Mouse (Mus musculus) midbrain, embryonic 16.5 days (tissue): ENCODE measurements around the gene Dnajc2. TPM values are rescaled to one million over a fixed set of nuclear protein-coding genes. Genes with fewer than 3 reads are reported as not detected.
A peak's percentile ranks its signal among the peaks of the same experiment; 100 is the strongest.

ENCODE experiments used
- ATAC-seq: fragments of 200-750 bp; cut with Nextera tagmentation; 2 replicates; pipeline ENCODE4 v1.8.0; 2017; ENCODE audit warnings: moderate TSS enrichment
- H3K27ac ChIP-seq: fragments of 300-500 bp; sonication (generic); 2 replicates; pipeline ENCODE4 v1.5.1; 2014; ENCODE audit warnings: mild to moderate bottlenecking, low read length, mixed read lengths
- H3K27me3 ChIP-seq: fragments of 300-500 bp; sonication (generic); 2 replicates; pipeline ENCODE4 v1.6.1; 2014; ENCODE audit warnings: low read depth, low read length, mixed read lengths; ENCODE audit not compliant: control insufficient read depth, insufficient read depth
- H3K36me3 ChIP-seq: fragments of 300-500 bp; sonication (generic); 2 replicates; pipeline ENCODE4 v1.6.1; 2014; ENCODE audit warnings: mild to moderate bottlenecking, low read length, moderate library complexity, mixed read lengths; ENCODE audit not compliant: control insufficient read depth, insufficient read depth
- H3K4me1 ChIP-seq: fragments of 300-500 bp; sonication (generic); 2 replicates; pipeline ENCODE4 v1.6.1; 2014; ENCODE audit warnings: mild to moderate bottlenecking, low read length, mixed read lengths; ENCODE audit not compliant: control insufficient read depth, insufficient read depth
- H3K4me2 ChIP-seq: fragments of 300-500 bp; sonication (generic); 2 replicates; pipeline ENCODE4 v1.6.1; 2014; ENCODE audit warnings: mild to moderate bottlenecking, low read length, mixed read lengths
- H3K4me3 ChIP-seq: fragments of 300-500 bp; sonication (generic); 2 replicates; pipeline ENCODE4 v1.5.1; 2014; ENCODE audit warnings: low read depth, mild to moderate bottlenecking, low read length, moderate library complexity, mixed read lengths
- H3K9ac ChIP-seq: fragments of 300-500 bp; sonication (generic); 2 replicates; pipeline ENCODE4 v1.6.1; 2014; ENCODE audit warnings: low read depth, low read length, mixed read lengths
- H3K9me3 ChIP-seq: fragments of 300-500 bp; sonication (generic); replicated peaks from 2 replicates; pipeline ENCODE4 v1.6.1; 2014; ENCODE audit warnings: mild to moderate bottlenecking, low read length, mixed read lengths; ENCODE audit not compliant: control insufficient read depth, poor library complexity, severe bottlenecking
- WGBS: fragments of 180-500 bp; shearing (Covaris S2); extraction: QIAGEN DNeasy Blood & Tissue Kit; methylation state at CpG from one replicate; pipeline ENCODE4 v1.1.7; 2014; 5-methylcytosine and 5-hydroxymethylcytosine counted together
- polyA plus RNA-seq: library from polyadenylated mRNA; unstranded; fragments of >200 nt; fragmentation: Nextera tagmentation; extraction: Ambion mirVana; gene quantifications from 2 replicates; pipeline ENCODE4 v1.2.1, GENCODE M21; 2015

The Dnajc2 gene
- polyA plus RNA-seq, 1 experiment from 2014 or later, result 67.6 TPM

DNA sequence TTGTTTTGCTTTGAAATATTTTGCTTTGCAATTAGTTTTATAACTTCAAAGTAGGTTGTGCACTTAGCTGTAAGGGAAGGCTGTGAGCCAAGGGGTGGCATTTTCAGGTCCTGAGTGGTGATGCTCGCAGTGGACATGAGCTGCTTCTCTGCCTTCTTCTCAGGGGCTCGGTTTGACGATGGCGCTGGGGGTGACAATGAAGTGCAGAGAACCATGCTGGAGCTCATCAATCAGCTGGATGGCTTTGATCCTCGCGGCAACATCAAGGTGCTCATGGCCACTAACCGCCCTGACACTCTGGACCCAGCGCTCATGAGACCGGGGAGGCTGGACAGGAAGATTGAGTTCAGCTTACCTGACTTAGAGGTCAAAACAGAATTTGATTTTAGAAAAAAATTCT lies 17.9 kb upstream of the Dnajc2 start:
- no peak overlapping the region for H3K4me2 ChIP-seq
- H3K4me1 ChIP-seq, result no peaks in the 10 kb centered on the region
- H3K27ac ChIP-seq, result no peak overlapping the region
- no peak overlapping the region for H3K9ac ChIP-seq
- no peaks in the 10 kb centered on the region for H3K9me3 ChIP-seq
- no peaks in the 10 kb centered on the region for H3K27me3 ChIP-seq
- peaks cover 41% of the 10 kb centered on the region for H3K36me3 ChIP-seq
- no peak overlapping the region for H3K4me3 ChIP-seq
- no peak for ATAC-seq
- 93% methylated on average over 9 of the region's 9 CpGs for WGBS

DNA sequence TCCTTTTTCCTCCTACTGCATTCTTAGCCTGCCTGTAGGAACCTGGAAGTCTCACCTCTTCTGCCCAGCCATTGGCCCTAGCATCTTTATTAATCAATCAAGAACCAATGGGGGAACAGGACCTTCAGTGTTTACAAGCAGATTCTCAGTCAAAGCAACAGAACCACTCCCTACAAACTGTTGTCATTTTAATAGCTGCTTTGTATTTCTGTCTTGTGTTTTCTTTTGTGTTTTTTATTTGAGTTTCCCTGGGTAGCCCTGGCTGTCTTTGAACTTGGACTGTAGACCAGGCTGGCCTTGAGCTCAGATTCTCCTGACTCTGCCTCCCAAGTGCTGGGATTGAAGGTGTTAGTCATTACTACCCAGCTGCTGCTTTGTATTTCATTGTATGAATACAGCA lies 7.1 kb upstream of the Dnajc2 start:
- peaks cover 26% of the 10 kb centered on the region for H3K4me1 ChIP-seq
- H3K4me2 ChIP-seq, result no peak overlapping the region
- ATAC-seq, result no peak
- no peak overlapping the region for H3K4me3 ChIP-seq
- H3K9me3 ChIP-seq, result no peaks in the 10 kb centered on the region
- H3K27ac ChIP-seq, result no peak overlapping the region
- no peaks in the 10 kb centered on the region for H3K27me3 ChIP-seq
- peaks cover 13% of the 10 kb centered on the region for H3K36me3 ChIP-seq
- H3K9ac ChIP-seq, result no peak overlapping the region

DNA sequence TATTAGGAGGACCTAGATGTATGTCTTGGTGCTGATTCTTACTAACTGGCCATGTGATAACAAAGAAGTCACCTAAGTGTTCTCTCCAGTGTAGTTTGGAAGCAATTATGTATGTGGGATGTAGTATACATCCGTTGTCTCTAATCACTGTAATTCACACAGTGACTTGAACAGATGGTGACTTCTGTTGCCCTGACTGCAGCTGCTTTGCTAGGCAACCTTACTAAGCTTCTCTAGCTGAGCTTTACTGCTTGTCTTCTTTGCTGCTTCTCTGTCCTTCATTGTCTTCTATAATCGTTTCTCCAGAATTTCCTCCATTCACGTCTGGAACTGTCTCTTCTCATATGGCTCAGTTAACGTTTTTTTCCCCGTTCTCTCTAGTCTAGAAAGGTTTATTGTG lies 4.0 kb upstream of the Dnajc2 start:
- no peaks in the 10 kb centered on the region for H3K27me3 ChIP-seq
- H3K27ac ChIP-seq, result no peak overlapping the region
- no peak overlapping the region for H3K4me2 ChIP-seq
- WGBS, result 59% methylated on average over 5 of the region's 5 CpGs
- H3K9ac ChIP-seq, result 0 out of 2 replicates have a peak overlapping the region, but pooled peaks have one; percentile 14
- no peak overlapping the region for H3K4me3 ChIP-seq
- no peaks in the 10 kb centered on the region for H3K36me3 ChIP-seq
- H3K9me3 ChIP-seq, result no peaks in the 10 kb centered on the region
- no peak for ATAC-seq
- H3K4me1 ChIP-seq, result peaks cover 31% of the 10 kb centered on the region

DNA sequence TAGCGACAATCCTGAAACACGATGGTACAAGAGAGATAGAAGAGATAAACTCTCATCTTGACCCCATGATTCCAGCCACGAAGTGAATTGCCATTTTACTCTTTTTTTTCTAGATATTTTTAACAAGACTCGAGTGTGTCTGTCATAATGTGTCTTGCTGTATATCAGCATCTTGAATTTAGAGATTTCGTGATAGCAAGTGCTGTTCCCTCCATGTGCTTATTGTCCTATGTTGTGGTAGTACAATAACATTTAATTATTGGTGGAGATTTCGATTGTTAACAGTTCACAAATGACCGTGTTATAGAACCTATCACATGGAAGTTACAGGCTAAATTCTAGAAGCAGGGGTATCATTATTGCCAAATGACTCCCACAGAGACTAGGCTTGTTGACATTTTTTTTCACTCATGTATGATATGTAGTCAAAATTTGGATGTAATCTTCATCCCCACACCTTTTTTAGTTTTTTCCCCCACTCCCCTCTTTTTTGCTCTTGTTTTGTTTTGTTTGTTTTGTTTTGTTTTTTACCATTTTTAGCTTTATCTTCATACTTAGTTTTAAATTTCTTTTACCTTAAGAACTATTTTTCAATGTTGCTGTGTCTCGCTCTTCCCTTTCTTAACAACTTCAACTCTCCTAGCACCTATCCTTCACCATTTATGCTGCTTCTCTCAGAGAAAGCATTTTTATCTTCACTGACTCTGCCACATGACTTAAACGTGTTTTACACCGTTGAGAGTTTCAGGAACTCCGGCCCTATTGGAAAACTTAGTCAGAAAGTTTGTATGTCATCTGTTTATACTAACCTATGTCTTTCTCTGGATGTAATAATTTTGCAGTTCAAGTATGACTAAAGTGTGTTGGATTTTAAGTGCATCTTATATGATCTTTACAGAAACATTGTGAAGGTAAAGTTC lies 2.4 kb upstream of the Dnajc2 start:
- Histone ChIP-seq H3K9ac (peak overlapping the region; percentile 92), H3K4me2 (peak overlapping the region; percentile 78), H3K27ac (peak overlapping the region; percentile 90), H3K27me3 (no peaks in the 10 kb centered on the region), H3K9me3 (no peaks in the 10 kb centered on the region), H3K4me1 (peaks cover 33% of the 10 kb centered on the region), H3K4me3 (peak overlapping the region; percentile 99), H3K36me3 (0 out of 2 replicates have a peak, but pooled peaks cover 4% of the 10 kb centered on the region)
- 38% methylated on average over 11 of the region's 11 CpGs for WGBS
- no peak for ATAC-seq

DNA sequence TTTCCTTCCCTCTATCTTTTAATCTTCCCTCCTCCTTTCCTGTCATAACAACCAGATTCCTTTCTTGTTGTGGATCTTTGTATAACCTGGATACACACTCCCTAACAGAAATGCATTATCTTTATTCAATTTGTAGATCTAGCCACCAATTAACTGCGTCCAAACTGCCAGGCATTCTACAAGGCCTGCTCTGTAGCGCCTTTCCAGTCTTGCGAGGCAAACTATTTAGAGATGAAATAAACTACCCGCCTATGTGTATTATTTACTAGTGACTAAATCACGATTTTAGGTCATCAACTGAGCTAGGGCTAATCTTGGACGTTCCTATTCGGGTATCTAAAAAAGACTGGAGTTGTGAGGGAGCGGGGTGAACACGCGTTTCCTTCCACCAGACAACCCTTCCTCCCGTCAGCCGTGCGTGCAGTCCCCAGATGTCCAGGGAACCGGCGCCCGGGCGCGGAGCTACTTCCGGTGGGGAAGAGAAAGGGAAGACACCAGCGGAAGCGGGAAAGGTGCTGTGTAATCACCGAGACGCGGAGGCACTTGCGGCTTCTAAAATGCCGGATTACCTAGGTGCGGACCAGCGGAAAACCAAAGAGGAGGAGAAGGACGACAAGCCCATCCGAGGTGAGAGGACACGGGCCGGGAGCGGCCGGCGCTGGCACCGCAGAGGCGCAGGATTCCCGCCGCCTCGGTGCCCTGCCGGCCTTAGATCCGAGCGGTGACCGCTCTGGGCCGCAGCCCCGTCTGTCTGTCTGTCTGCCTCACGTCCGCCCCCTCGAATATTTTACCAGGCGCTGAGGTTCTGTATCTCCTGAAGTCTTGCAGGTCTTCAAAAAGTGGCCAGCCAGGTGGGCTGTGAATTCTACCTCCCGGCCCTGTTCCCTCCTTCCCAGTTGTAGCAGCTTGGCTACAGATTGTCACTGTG lies 1.5 kb upstream of the Dnajc2 start:
- peak overlapping the region; percentile 90 for H3K27ac ChIP-seq
- peak overlapping the region; percentile 78 for H3K4me2 ChIP-seq
- peak overlapping the region; percentile 92 for H3K9ac ChIP-seq
- H3K36me3 ChIP-seq, result 0 out of 2 replicates have a peak, but pooled peaks cover 10% of the 10 kb centered on the region
- H3K4me3 ChIP-seq, result peak overlapping the region; percentile 99
- no peaks in the 10 kb centered on the region for H3K27me3 ChIP-seq
- WGBS, result 2% methylated on average over 51 of the region's 51 CpGs
- peaks cover 33% of the 10 kb centered on the region for H3K4me1 ChIP-seq
- no peaks in the 10 kb centered on the region for H3K9me3 ChIP-seq
- ATAC-seq, result peak; percentile 87

DNA sequence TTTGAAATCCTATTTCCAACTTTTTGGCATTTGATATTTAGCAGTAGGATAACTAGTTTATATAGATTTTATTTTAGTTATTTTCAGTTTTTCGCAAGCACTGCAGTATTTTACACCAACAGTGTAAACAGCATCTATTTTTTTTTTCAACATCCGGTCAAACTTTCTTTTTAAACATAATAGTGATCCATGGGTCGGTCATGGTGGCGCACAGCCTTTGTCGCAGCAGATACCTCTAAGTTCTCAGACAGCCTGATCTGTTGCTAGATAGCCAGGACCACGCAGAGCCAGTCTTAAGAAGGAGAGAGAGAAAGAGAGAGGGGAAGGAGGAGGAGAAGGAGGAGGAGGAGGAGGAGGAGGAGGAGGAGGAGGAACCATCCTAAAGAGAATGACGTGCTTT lies 725 bp upstream of the Dnajc2 start:
- peaks cover 14% of the 10 kb centered on the region; the same call in 1 of the 2 replicates for H3K36me3 ChIP-seq
- no peak overlapping the region for H3K27ac ChIP-seq
- H3K4me3 ChIP-seq, result no peak overlapping the region
- WGBS, result 74% methylated on average over 7 of the region's 7 CpGs
- no peaks in the 10 kb centered on the region for H3K9me3 ChIP-seq
- no peak overlapping the region; the same call in 1 of the 2 replicates for H3K4me2 ChIP-seq
- no peak for ATAC-seq
- no peaks in the 10 kb centered on the region for H3K27me3 ChIP-seq
- H3K9ac ChIP-seq, result no peak overlapping the region
- H3K4me1 ChIP-seq, result peaks cover 33% of the 10 kb centered on the region

DNA sequence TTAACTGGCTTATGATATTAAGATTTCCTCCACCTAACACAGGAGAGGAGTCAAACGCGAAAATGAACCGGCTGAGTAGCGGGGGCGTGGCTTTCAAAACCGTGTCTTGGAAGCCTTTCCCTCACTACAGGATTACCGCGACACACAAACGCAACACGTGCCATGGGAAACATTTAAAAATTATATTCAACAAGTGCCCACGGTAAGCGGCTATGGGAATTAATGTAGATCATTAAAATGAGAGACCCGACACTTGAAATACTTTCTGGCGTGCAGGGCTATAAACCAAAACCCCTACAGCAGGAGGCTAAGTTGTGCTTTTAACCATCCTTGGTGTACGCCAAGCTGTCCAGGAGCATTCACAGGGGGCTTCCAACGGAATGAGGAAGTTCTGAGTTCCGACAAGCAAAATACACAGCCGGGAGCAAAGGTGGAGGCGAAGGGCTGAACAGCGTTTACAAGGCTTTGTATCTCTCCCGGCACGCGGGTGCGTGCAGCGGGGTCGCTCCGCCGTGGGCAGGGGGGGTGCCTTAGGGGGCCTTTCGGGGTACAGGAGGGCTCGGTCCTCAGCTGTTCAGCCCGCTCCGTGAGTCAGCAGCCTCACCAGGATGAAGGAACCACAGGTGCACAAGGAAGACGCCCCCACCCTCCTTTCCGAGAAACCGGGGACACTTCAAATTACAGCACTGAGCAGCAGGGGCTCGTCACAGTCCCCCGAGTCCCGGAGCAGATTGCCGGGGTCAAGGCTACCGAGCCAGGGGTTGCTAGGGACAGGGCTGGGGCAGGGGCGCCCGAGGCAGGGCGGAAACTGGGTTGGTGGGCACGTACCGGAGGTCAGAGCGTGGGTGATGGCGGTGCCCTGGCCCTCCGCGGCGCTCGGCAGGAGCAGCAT lies 644 bp downstream of the Dnajc2 start:
- WGBS, result under 1% methylated on average over 46 of the region's 51 CpGs
- H3K36me3 ChIP-seq, result peaks cover 22% of the 10 kb centered on the region
- H3K4me3 ChIP-seq, result peak overlapping the region; percentile 85
- H3K27me3 ChIP-seq, result no peaks in the 10 kb centered on the region
- peak; percentile 87 for ATAC-seq
- H3K9me3 ChIP-seq, result no peaks in the 10 kb centered on the region
- peak overlapping the region; percentile 95 for H3K4me2 ChIP-seq
- peak overlapping the region; percentile 80 for H3K9ac ChIP-seq
- H3K4me1 ChIP-seq, result peaks cover 28% of the 10 kb centered on the region
- H3K27ac ChIP-seq, result peak overlapping the region; percentile 73

DNA sequence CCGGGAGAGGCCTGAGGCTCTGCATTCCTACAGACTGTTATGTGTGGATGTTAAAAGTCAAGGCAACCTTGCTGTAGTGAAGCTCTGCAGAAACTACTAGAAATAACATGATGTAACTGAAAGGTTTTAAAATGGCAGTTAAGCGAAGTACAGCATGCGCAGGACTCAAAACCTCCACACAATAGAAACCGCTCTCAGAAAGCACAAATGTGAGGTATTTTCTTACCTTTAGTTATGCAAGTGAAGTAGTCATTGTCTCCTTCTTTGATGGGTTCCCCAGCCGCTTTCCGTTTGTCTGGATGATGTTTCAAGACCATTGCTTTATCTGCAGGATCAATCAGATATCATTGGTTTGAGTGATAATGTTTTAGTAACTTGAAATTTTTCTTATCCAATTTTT lies 8.6 kb downstream of the Dnajc2 start:
- no peak overlapping the region for H3K9ac ChIP-seq
- no peak overlapping the region for H3K4me3 ChIP-seq
- H3K4me2 ChIP-seq, result no peak overlapping the region
- H3K9me3 ChIP-seq, result no peaks in the 10 kb centered on the region
- no peak overlapping the region for H3K27ac ChIP-seq
- H3K4me1 ChIP-seq, result no peaks in the 10 kb centered on the region
- H3K36me3 ChIP-seq, result peaks cover 29% of the 10 kb centered on the region
- no peak for ATAC-seq
- no peaks in the 10 kb centered on the region for H3K27me3 ChIP-seq
- WGBS, result 94% methylated on average over 6 of the region's 6 CpGs
